Mouse (Mus musculus): ENCODE results near the gene Nek6. TPM values are rescaled to one million over a fixed set of nuclear protein-coding genes. Genes with fewer than 3 reads are reported as not detected.
A peak's percentile ranks its signal among the peaks of the same experiment; 100 is the strongest.

Nek6 gene
- total RNA-seq (2021) = 10 to 100 TPM; 43.8 to 49.7 TPM
- long read RNA-seq, full-length matches to known transcripts = 65 of 78 reads
- long read RNA-seq, partial matches to known transcripts = 2 of 78 reads
- long read RNA-seq, other reads (novel, unspliced or antisense) = 11 of 78 reads

DNA sequence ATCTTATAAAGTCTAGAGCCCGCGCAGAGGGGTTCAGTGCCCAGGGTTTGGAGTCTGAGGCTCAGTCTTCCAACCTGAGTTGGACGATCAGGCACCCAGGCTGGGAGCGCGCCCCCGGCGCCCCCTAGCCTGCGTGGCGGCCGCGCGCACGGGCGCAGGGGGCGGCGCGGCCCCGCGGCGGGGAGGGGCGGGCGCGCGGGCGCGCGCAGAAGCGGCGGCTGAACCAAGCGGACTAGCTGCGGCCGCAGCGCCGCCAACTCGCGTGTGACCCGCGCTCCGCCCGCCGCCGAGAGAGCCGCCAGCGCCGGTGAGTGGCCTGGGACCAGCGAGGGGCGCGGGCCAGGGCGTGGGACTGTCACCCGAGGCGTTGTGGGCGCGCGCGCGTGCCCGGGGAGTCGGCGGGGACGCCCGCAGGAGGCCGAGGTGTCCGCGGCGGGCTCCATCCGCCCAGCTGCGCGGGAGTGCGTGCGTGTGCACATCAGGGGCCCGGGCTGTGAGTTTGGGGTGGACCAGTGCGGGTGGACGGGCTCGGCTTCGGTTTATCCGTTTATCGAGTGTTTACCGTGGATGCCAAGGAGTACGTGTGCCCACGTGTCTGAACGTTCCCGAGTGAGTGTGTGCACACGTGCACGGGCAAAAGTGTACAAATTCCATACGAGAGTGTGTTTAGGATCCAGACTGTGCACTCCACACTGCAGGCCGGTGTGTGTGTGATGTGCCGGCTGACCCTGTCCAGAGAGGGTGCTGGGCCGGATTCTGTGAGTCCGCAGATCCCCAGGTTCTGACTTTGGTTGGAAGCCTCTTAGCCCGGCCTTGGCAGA is at the start of gene Nek6:
Gene Nek6, plus strand, starts transcription at position 157 of the 821 bp plus-strand sequence.
- peak; percentile 71 to 76 for DNase-seq (ENCODE audit: low spot score in 2 of 2)

DNA sequence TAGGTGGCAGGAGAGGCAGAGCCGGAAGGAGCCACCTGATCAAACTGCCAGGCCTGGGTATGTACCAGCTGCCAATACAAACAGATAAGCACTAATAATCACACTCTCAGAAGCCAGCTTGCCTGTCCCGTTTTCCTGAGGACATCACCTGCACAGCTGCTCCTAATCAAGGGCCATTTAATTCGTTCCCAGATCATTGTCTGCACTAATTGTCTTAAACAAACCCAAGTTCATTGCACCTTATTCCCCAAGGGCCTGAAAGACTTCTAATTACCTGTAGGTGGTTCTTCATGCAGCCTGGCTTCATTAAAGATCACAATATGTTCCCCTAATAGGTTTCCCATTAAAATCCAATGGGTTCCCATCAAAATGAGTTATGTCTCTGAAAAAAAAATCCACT is 49.1 kb upstream of the Nek6 start:
- no peak for DNase-seq (ENCODE audit: low spot score in 2 of 2)

DNA sequence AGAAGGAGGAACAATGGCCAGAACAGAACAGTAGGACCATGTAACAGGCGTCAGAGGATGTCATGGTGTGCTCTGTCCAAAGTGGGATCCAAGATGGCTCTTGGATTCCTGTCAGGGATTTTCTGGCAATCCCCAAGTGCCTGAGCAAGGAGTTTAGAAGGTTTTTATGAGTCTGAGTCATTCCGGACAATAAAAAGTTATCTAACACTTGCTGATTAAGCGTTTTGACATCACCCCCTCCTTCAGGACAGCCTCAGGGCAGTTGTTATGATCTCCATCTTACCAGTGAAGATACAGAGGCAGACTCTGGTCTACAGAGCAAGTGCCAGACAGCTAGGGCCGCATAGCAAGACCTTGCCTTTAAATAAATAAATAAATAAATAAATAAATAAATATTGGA is 42.6 kb upstream of the Nek6 start:
- no peak for DNase-seq (ENCODE audit: low spot score in 2 of 2)

DNA sequence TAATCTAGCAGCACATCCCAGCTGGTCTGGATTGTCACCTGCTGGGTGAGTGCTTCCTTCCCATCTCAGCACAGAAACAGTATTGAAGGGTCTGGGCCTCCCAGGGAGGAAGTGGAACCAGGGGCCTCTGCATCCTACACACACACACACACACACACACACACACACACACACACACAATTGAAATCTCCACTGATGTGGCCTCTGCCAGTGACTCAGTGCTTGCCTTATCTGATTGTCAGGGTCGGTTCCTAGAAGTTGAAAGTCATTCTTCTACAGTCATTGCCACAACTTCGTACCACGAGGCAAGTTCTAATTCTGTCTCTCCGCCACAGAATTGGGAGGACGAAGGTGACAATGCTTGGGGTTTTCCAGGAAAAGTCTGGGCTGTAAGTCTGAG is 39.7 kb upstream of the Nek6 start:
- no peak for DNase-seq (ENCODE audit: low spot score in 2 of 2)

DNA sequence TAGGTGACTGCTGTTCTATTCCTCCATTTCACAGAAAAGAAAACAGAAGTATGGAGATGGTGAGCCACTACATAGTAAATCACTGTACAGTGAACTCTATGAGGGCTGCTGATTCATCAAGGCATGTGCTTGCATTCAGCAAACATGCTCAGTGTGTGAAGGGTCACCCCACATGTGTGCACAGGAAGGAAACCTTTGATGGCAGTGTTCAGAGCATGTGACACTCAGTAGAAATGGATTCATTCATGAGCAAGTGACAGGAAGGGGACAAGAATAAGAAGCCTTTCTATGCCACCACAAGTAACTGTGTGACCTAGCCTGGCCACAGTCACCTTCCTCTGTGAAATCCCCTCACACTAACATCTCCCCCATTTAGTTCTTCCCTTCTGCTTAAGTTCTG is 38.6 kb upstream of the Nek6 start:
- DNase-seq (ENCODE audit: low spot score in 2 of 2) = no peak

DNA sequence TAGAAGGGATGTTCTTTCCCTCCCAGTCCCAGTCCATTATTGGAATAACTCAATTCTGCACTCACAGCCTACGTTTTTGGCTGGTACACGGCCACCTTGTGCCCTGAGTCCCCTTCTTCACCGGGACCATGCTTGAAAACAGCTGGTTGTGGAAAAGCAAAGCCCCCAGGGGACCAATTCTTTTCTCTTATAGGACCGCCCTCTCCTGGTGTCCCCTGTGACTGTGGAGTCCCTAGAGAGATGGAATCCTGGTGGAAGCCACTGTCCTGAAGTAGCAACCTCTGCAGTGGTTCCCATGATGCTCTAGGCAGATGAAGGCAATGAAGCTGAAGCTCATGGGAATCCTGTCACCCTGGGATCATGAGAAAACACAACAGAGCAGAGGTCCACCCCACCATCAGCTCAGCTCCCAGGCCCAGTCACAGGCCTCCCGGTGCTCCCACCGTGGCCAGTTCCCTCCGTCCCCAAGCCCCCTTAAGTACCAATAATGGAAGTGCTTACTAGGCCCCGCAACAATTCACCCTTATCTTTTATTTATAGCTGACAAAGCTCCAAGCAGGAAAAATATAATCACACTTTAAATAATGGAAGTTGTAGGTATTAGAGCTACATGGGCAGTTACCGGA is 34.5 kb upstream of the Nek6 start:
- no peak for DNase-seq (ENCODE audit: low spot score in 2 of 2)

DNA sequence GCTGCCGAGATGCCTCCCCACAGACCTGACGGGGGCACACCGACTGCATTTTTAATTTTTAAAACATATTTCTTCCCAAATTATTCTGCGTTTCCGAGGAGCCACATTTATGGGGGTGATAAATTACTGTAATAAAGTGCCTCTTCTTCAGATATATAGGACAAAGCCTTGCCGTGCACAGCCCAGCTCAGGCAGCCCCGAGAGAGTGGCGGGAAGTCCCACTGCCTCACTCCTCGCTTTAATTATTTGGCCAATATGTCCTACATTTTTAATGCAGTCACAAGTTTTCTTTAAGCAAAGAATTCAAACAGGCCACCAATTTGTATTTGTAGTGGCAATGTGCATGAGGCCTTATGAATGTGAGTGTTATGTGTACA is 34.0 kb upstream of the Nek6 start:
- no peak for DNase-seq (ENCODE audit: low spot score in 2 of 2)

DNA sequence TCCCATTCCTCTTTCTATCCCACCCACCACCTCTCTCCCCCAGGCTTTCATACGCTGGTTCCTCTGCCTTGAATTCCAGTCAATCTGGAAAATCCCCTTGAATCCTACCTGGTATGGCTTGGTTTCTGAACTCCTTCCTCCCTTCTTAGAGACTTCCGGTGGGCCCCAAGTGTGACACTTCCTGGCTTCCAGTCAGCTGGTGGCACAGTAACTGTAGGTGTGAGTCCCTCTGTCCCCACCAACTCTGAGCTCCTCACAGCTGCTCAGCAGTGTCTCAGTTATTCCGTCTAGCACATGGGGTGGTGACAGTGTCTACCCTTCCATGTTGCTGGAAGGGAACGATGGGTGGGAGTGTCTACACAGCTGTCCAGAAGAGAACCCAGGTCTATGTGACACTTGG is 32.8 kb upstream of the Nek6 start:
- no peak for DNase-seq (ENCODE audit: low spot score in 2 of 2)

DNA sequence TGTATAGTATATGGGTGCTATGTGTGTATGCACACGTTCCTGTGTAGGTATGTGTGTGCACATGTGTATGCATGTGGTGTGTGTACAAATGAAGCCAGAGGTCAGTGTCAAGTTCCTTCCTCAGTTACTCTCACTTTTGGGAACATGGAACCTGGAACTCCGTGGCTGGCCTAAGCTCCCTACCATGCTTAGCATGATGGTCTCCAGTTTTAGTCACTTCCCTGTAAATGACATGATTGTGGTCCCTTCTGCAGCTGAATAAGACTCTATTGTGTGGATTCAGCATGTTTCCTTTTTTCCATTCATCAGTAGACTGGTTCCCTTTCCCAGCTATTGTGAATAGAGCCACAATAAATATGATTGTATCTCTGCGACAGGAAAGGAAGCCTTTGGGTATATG is 31.9 kb upstream of the Nek6 start:
- no peak for DNase-seq (ENCODE audit: low spot score in 2 of 2)

DNA sequence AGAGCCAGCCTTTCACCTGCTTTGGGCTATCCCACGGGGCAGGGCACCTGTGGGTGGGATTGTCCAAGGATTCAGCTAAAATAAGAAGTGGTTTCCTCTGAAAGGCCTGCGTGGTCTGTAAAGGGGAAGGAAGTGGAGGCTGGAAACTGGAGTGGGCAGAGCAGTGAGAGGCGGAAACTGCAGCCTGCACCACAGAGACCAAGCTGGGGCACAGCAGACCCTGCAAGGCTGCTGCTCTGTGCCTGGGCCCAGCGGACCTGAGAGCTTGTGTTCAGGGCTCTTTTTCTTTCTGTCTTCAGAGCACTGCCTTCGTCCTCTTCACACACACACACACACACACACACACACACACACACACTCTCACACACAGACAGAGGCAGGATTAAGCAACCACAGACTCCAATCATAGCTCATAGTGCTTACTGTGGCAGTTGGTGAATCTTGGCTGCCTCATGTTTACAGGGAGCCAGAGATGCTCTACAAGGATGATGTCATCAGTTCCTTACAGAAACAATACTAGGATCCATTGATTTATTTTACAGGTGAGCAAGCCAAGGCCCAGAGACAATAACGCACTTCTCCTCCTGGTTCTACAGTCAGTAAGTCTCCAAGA is 30.2 kb upstream of the Nek6 start:
- no peak for DNase-seq (ENCODE audit: low spot score in 2 of 2)

DNA sequence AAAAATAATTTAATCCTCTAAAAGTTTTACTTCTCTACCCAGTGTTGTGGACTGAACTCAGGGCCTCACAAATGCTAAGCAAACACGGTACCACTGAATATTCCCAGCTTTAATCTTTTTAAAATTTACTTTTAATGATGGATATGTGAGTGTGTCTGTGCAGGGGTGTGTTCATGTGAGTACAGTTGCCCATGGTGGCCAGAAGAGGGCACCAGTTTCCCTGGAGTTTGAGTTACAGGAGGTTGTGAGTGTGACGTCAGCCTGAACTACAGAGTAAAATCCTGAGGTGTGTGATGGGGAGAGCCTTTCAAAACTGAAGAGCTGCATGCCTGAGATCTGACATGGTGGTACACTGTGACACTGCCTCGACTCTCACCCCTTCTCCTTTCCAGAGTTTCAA is 29.3 kb upstream of the Nek6 start:
- DNase-seq (ENCODE audit: low spot score in 2 of 2) = no peak

DNA sequence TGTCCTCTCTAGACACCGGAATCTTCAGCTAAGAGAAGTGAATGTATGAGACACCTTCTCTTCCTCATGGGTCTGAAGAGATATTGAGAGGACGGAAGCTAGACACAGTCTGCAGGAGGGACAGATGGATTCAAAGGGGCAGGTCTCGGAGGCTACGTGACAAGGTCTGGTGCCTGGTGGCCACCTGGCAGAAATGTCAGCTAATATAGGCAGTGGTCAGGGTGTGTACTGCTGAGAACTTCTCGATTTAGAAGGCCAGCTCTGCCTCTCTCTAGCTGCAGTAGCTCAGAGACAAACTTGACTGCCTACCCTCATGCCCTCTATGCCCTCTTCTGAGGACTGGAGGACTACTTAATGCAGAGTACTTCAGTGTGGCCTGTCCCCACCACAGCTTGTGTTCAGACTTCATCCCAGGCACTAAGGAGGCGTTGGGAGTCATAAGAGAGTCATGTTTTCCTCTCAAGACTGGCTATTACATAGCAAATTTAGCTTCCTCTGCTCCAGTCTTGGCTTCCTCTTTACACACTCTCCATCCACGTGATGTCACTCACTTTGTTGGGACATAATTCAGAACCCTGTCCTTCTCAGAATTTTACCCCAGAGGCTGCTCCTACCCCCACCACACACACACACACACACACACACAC is 28.3 kb upstream of the Nek6 start:
- no peak for DNase-seq (ENCODE audit: low spot score in 2 of 2)

DNA sequence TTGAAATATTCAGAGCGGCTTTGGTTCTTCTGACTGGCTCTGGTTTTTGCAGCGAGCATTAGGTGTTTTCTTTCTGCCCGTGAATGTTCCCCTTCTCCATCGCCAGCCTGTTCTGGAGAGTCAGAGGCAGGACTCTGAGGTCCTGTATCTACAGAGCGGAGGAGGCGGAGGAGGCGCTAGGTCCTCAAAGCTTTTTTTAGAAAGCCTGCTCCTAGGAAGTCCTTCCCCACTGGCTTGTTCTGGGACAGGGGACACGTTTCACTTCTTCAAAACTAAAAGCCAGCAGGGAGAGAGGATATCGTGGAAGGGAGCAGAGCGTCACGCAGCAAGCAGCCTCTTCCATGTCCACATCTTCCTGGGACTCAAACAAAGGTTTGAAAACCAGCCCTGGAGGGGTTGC is 26.9 kb upstream of the Nek6 start:
- no peak for DNase-seq (ENCODE audit: low spot score in 2 of 2)

DNA sequence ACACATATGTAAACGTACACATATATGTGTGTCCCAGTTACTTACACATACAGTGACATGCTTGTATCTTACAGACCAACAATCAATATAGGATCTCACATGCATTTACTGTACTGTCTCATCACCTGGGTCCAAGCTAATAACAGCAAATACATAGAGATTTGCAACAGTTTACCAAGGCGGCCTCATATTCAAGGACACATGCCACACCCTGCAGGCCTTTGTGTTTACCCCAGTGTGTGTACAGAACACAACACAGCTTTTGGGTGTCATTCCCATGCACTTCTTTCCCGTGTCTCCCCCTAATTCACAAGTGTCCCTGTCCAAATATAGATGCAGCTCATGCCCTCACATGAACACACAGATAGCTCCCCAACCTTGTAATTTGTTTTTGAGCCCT is 26.0 kb upstream of the Nek6 start:
- DNase-seq (ENCODE audit: low spot score in 2 of 2) = no peak

DNA sequence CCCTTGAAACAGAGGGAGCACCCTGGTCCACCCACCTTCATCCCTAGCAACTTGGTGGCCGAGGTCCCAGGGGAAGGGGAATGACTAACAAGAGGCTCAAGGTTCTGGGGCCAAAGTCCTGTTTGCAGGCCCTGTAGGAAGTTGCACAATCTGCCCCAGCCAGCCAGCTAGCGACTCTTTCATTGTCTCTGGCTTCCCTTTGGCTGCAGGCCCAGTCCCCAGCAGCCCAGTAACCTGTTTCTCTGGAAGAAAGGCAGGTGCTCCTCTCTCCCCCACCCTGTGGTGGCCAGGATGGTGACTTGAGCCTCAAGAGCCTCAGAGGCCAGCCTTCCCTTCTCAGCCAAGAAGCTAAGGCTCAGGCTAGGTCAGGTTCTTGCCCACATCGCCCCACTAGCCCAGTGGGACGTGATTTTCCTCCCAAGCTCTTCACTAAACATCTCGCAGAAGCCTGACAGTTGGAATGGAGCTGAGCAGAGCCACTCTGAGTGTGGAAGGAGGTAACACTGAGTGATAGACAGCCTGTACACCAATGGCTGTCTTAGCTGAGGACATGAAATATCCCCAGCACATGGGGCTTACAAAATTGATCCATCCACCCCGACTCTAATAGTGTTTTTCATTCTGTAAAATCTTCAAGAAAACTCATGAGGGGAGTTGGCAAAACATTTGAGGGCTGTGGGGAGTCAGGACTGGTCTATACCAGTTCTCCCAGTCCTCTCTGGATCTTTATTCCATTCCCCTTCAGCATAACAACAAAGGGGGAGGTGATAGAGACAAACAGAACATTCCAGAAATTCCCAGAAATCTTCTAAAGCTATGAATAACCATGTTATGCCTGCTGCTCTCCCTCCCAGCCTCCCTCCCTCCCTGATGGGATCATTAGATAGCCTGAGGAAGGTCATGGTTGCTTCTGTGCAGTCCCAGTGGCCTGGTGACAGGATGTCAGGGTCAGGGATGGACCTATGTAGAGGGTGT is 25.2 kb upstream of the Nek6 start:
- DNase-seq (ENCODE audit: low spot score in 2 of 2) = peak in 1 of 2 experiments; percentile 43

DNA sequence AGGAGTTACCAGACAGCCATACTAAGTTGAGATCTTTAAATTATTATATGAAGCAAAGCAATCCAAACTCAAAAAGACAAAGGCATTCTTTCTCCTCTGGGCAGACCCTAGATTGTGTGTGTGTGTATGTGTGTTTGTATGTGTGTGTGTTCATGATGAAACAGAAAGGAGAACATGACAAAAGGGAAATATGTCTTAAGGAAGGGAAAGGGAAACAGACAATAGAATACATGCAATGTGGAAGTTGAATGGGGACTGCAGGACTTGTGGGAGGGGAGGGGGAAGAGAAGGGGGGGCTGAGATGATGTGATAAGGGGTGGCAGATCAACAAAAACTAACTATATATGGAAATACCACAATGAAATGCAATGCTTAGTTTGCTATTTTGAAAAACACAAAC is 13.8 kb upstream of the Nek6 start:
- DNase-seq (ENCODE audit: low spot score in 2 of 2) = no peak

DNA sequence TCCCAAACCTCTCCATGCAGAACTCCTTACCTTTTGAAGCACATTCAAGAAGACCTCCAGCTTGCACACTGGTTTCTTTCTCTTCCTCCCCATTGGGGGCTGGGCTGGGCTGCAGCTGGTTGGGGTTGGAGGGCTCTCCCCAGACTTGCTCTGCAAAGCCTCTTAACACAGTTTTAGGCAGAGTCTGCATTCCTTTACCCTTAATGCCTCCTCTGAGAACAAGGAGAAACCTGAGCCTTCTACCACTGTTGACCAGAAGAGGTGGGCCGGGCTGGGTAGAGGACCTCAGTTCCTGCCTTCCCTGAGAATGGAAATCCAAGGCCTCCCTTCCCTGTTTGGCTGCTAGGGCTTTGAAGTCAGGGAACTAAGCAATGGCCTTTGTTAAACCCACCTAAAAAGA is 9.8 kb upstream of the Nek6 start:
- DNase-seq (ENCODE audit: low spot score in 2 of 2) = no peak

DNA sequence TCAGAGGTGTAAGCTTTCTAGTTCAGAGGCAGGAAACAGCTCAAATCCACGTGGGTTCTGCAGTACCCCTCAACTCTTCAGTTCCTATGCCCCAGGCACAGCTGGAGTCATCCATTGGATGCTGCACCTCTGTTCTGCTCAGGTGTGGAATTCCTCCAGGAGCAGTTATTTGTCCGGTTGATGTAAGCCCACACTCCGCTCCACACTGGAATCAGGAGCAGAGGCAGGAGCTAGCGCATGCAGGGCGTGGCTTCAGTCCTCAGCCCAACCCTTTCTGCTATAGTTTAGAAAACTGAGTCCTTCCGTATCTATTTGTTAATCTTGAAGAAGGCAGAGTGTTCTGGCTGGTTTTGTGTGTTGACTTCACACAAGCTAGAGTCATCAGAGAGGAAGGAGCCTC is 9.3 kb upstream of the Nek6 start:
- DNase-seq (ENCODE audit: low spot score in 2 of 2) = no peak

DNA sequence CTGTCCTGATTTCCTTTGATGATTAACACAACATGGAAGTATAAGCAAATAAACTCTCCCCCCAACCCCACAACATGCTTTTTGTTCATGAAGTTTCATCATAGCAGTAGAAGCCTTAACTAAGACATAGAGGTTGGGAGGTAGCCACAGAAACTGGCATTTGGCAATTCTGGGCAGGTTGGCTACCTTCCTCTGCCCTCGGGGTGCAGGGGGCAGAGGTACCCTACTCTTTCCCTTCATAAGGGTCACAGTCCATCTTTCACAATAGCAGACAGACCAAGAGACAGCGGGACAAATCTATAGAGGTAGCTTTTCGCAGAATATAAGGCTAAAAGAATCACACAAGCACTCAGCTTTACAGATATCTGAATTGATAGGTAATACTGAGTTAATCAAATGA is 8.7 kb upstream of the Nek6 start:
- DNase-seq (ENCODE audit: low spot score in 2 of 2) = no peak

DNA sequence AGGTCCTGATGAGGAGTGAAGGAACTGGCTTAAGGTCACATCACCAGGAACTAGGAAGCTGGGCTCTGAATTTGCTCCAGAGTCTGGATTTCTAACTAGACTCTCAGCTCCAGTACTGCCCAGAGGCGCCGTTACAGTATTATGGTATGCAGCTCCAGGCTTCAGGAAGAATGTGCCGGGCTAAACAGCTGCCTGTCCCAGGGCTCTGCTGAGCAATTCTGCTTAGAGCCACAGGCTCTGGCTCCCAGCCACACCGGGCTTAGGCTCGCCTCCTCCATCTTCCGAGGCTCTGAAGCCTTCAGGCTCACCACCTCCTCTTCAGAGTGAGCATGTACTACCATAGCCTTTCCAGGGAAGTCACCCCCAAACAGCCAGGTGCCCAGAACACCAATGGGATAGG is 7.1 kb upstream of the Nek6 start:
- no peak for DNase-seq (ENCODE audit: low spot score in 2 of 2)

DNA sequence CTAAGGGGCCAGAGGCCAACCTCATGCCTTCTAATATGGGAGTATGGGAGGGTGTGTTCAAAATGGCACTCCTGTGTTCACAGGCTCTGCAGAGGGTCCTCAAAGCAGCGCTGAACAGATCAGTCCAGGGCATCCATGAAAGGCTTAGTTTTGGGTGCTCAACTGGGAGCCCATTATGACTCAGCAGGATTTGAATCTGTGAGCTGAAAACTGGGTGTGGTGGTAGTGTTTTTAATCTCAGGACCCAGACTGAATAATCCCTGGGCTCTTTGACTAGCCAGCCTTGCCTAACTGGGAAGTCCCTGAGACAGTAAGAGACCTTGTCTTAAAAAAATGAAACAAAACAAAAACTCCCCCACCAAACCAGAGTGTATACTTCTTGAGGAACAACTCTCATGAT is 4.3 kb upstream of the Nek6 start:
- DNase-seq (ENCODE audit: low spot score in 2 of 2) = no peak

Data from layer of hippocampus, postnatal 10 days (tissue).